Mouse (Mus musculus) stomach, embryonic 15.5 days (tissue): ENCODE measurements around the gene Prep. TPM values are rescaled to one million over a fixed set of nuclear protein-coding genes. Genes with fewer than 3 reads are reported as not detected.

Source experiments
- ATAC-seq: fragments of 200-750 bp; cut with Nextera tagmentation; 2 replicates; pipeline ENCODE4 v1.8.0; 2017; ENCODE audit warnings: low read depth, moderate number of reproducible peaks, moderate TSS enrichment; ENCODE audit not compliant: insufficient read depth, low FRiP score
- H3K27ac ChIP-seq: fragments of 300-500 bp; sonication (generic); 2 replicates; pipeline ENCODE4 v1.5.1; 2015; ENCODE audit warnings: mild to moderate bottlenecking, inconsistent platforms
- H3K27me3 ChIP-seq: fragments of 300-500 bp; sonication (generic); replicated peaks from 2 replicates; pipeline ENCODE4 v1.6.1; 2015; ENCODE audit warnings: inconsistent platforms
- H3K36me3 ChIP-seq: fragments of 300-500 bp; sonication (generic); 2 replicates; pipeline ENCODE4 v1.6.1; 2015; ENCODE audit warnings: inconsistent platforms
- H3K4me1 ChIP-seq: fragments of 300-500 bp; sonication (generic); 2 replicates; pipeline ENCODE4 v1.6.1; 2015; ENCODE audit warnings: inconsistent platforms
- H3K4me2 ChIP-seq: fragments of 300-500 bp; sonication (generic); 2 replicates; pipeline ENCODE4 v1.6.1; 2015; ENCODE audit warnings: mild to moderate bottlenecking, inconsistent platforms
- H3K4me3 ChIP-seq: fragments of 300-500 bp; sonication (generic); replicated peaks from 2 replicates; pipeline ENCODE4 v1.5.1; 2015; ENCODE audit warnings: inconsistent platforms
- H3K9ac ChIP-seq: fragments of 300-500 bp; sonication (generic); 2 replicates; pipeline ENCODE4 v1.6.1; 2015; ENCODE audit warnings: inconsistent platforms
- H3K9me3 ChIP-seq: fragments of 300-500 bp; sonication (generic); 2 replicates; pipeline ENCODE4 v1.6.1; 2016; ENCODE audit warnings: inconsistent platforms
- WGBS: fragments of 180-500 bp; shearing (Covaris S2); methylation state at CpG from one replicate; pipeline ENCODE4 v1.1.7; 2015; 5-methylcytosine and 5-hydroxymethylcytosine counted together
- polyA plus RNA-seq: library from polyadenylated mRNA; unstranded; fragments of >200 nt; fragmentation: Nextera tagmentation; extraction: Ambion mirVana; gene quantifications from 2 replicates; pipeline ENCODE4 v1.2.1, GENCODE M21; 2015

Prep gene
- 22.1 and 23.8 TPM in 2 replicates for polyA plus RNA-seq

GRCm38 (mm10) chr10:45066931-45067308, at the start of gene Prep:
Prep (plus strand) TSS chr10:45067203.
- H3K4me3 ChIP-seq: peak within 1 kb of the TSS; percentile 98
- 0% methylated on average over 56 of the region's 57 CpGs for WGBS

GRCm38 (mm10) chr10:45017352-45017751, 49.7 kb upstream of the Prep start:
- H3K4me3 ChIP-seq: no peak overlapping the region
- no peak overlapping the region for H3K9ac ChIP-seq
- no peak overlapping the region for H3K27ac ChIP-seq
- H3K4me2 ChIP-seq: no peak overlapping the region
- H3K36me3 ChIP-seq: no peaks in the 10 kb centered on the region
- H3K4me1 ChIP-seq: no peaks in the 10 kb centered on the region
- WGBS: 86% methylated on average over 13 of the region's 13 CpGs
- no peaks in the 10 kb centered on the region for H3K27me3 ChIP-seq
- no peaks in the 10 kb centered on the region for H3K9me3 ChIP-seq
- ATAC-seq: no peak

More at GRCm38 (mm10) chr10:45066931-45067308, at the start of gene Prep:
- Histone ChIP-seq H3K4me2 (peak within 1 kb of the TSS; percentile 73), H3K27ac (peak within 1 kb of the TSS; percentile 88), H3K9me3 (no peaks in the 10 kb centered on the region), H3K4me1 (peaks cover 12% of the 10 kb centered on the region; the same call in 1 of the 2 replicates), H3K27me3 (no peaks in the 10 kb centered on the region), H3K9ac (peak within 1 kb of the TSS; percentile 59), H3K36me3 (no peaks in the 10 kb centered on the region)
- peak; percentile 92 for ATAC-seq

- Histone ChIP-seq H3K27ac (no peak overlapping the region), H3K4me2 (no peak overlapping the region)
These were observed 49.2 kb upstream of the Prep start for GRCm38 (mm10) chr10:45017851-45018250.

GRCm38 (mm10) chr10:45019418-45019817, 47.6 kb upstream of the Prep start:
- H3K36me3 ChIP-seq: no peaks in the 10 kb centered on the region
- H3K4me1 ChIP-seq: no peaks in the 10 kb centered on the region
- no peaks in the 10 kb centered on the region for H3K9me3 ChIP-seq
- no peak overlapping the region for H3K4me3 ChIP-seq
- no peaks in the 10 kb centered on the region for H3K27me3 ChIP-seq
- no peak for ATAC-seq
- no peak overlapping the region for H3K4me2 ChIP-seq
- WGBS: 58% methylated on average over 7 of the region's 7 CpGs
- no peak overlapping the region for H3K9ac ChIP-seq
- H3K27ac ChIP-seq: no peak overlapping the region

More at GRCm38 (mm10) chr10:45017851-45018250, 49.2 kb upstream of the Prep start:
- Histone ChIP-seq H3K4me3 (no peak overlapping the region), H3K27me3 (no peaks in the 10 kb centered on the region), H3K4me1 (no peaks in the 10 kb centered on the region), H3K9me3 (no peaks in the 10 kb centered on the region), H3K36me3 (no peaks in the 10 kb centered on the region), H3K9ac (no peak overlapping the region)
- ATAC-seq: no peak
- 82% methylated on average over 10 of the region's 10 CpGs for WGBS

- H3K9me3 ChIP-seq: no peaks in the 10 kb centered on the region
- H3K4me1 ChIP-seq: no peaks in the 10 kb centered on the region
- H3K9ac ChIP-seq: no peak overlapping the region
- no peak overlapping the region for H3K27ac ChIP-seq
- ATAC-seq: no peak
- no peak overlapping the region for H3K4me2 ChIP-seq
- H3K4me3 ChIP-seq: no peak overlapping the region
- H3K36me3 ChIP-seq: no peaks in the 10 kb centered on the region
- 86% methylated on average over 10 of the region's 10 CpGs for WGBS
- no peaks in the 10 kb centered on the region for H3K27me3 ChIP-seq
These were observed 47.2 kb upstream of the Prep start for GRCm38 (mm10) chr10:45019849-45020248.

- Histone ChIP-seq H3K27ac (no peak overlapping the region), H3K36me3 (no peaks in the 10 kb centered on the region), H3K4me1 (no peaks in the 10 kb centered on the region), H3K4me2 (no peak overlapping the region), H3K4me3 (no peak overlapping the region), H3K27me3 (no peaks in the 10 kb centered on the region), H3K9me3 (no peaks in the 10 kb centered on the region), H3K9ac (no peak overlapping the region)
- ATAC-seq: no peak
- 89% methylated on average over 10 of the region's 10 CpGs for WGBS
These were observed 46.7 kb upstream of the Prep start for GRCm38 (mm10) chr10:45020291-45020690.

- Histone ChIP-seq H3K27ac (no peak overlapping the region), H3K27me3 (no peaks in the 10 kb centered on the region), H3K9ac (no peak overlapping the region), H3K9me3 (no peaks in the 10 kb centered on the region), H3K4me2 (no peak overlapping the region), H3K4me1 (no peaks in the 10 kb centered on the region), H3K36me3 (no peaks in the 10 kb centered on the region), H3K4me3 (no peak overlapping the region)
- 31% methylated on average over 4 of the region's 4 CpGs for WGBS
- ATAC-seq: no peak
These were observed 41.8 kb upstream of the Prep start for GRCm38 (mm10) chr10:45025184-45025583.

- no peak overlapping the region for H3K4me3 ChIP-seq
- H3K9ac ChIP-seq: no peak overlapping the region
- H3K9me3 ChIP-seq: no peaks in the 10 kb centered on the region
- WGBS: 92% methylated on average over 7 of the region's 7 CpGs
- no peaks in the 10 kb centered on the region for H3K36me3 ChIP-seq
- no peak for ATAC-seq
- no peak overlapping the region for H3K27ac ChIP-seq
- no peak overlapping the region for H3K4me2 ChIP-seq
- H3K4me1 ChIP-seq: no peaks in the 10 kb centered on the region
- H3K27me3 ChIP-seq: no peaks in the 10 kb centered on the region
These were observed 40.1 kb upstream of the Prep start for GRCm38 (mm10) chr10:45026935-45027334.

- Histone ChIP-seq H3K4me2 (no peak overlapping the region), H3K4me1 (no peaks in the 10 kb centered on the region), H3K4me3 (no peak overlapping the region), H3K27ac (no peak overlapping the region), H3K9ac (no peak overlapping the region), H3K9me3 (no peaks in the 10 kb centered on the region), H3K36me3 (no peaks in the 10 kb centered on the region), H3K27me3 (no peaks in the 10 kb centered on the region)
- 28% methylated on average over 12 of the region's 12 CpGs for WGBS
- no peak for ATAC-seq
These were observed 21.6 kb upstream of the Prep start for GRCm38 (mm10) chr10:45045268-45045928.

- Histone ChIP-seq H3K36me3 (no peaks in the 10 kb centered on the region), H3K9me3 (no peaks in the 10 kb centered on the region), H3K27ac (no peak overlapping the region), H3K4me2 (peak overlapping the region; percentile 32), H3K27me3 (no peaks in the 10 kb centered on the region), H3K4me3 (no peak overlapping the region), H3K9ac (no peak overlapping the region), H3K4me1 (no peaks in the 10 kb centered on the region)
- 28% methylated on average over 11 of the region's 11 CpGs for WGBS
- ATAC-seq: 0 out of 2 replicates have a peak, but pooled peaks have one; percentile 22
These were observed 18.8 kb upstream of the Prep start for GRCm38 (mm10) chr10:45048158-45048557.

- 39% methylated on average over 11 of the region's 11 CpGs for WGBS
- Histone ChIP-seq H3K27me3 (no peaks in the 10 kb centered on the region), H3K4me2 (peak overlapping the region; percentile 32; the same call in 1 of the 2 replicates), H3K4me3 (no peak overlapping the region), H3K27ac (no peak overlapping the region), H3K9ac (no peak overlapping the region), H3K36me3 (no peaks in the 10 kb centered on the region), H3K9me3 (no peaks in the 10 kb centered on the region), H3K4me1 (no peaks in the 10 kb centered on the region)
- ATAC-seq: no peak; the same call in 1 of the 2 replicates
These were observed 18.4 kb upstream of the Prep start for GRCm38 (mm10) chr10:45048622-45049021.

GRCm38 (mm10) chr10:45051125-45051744, 15.8 kb upstream of the Prep start:
- peak; percentile 56 for ATAC-seq
- Histone ChIP-seq H3K9me3 (no peaks in the 10 kb centered on the region), H3K9ac (no peak overlapping the region), H3K4me1 (no peaks in the 10 kb centered on the region), H3K27ac (no peak overlapping the region), H3K4me3 (no peak overlapping the region), H3K4me2 (no peak overlapping the region), H3K27me3 (no peaks in the 10 kb centered on the region), H3K36me3 (no peaks in the 10 kb centered on the region)
- 50% methylated on average over 11 of the region's 11 CpGs for WGBS
